Mouse (Mus musculus) limb, embryonic 15.5 days (tissue): ENCODE data around the gene Tcte1. TPM values are rescaled to one million over a fixed set of nuclear protein-coding genes. Genes with fewer than 3 reads are reported as not detected.

ENCODE experiments used
- ATAC-seq: fragments of 200-750 bp; cut with Nextera tagmentation; 2 replicates; pipeline ENCODE4 v1.8.0; 2017; ENCODE audit warnings: low read depth, moderate TSS enrichment; ENCODE audit not compliant: insufficient number of reproducible peaks, low FRiP score, low TSS enrichment
- H3K27ac ChIP-seq: fragments of 300-500 bp; sonication (generic); 2 replicates; pipeline ENCODE4 v1.5.1; 2015; ENCODE audit warnings: moderate library complexity, mild to moderate bottlenecking, inconsistent platforms
- H3K27me3 ChIP-seq: fragments of 300-500 bp; sonication (generic); 2 replicates; pipeline ENCODE4 v1.6.1; 2015; ENCODE audit warnings: inconsistent platforms
- H3K36me3 ChIP-seq: fragments of 300-500 bp; sonication (generic); 2 replicates; pipeline ENCODE4 v1.6.1; 2015; ENCODE audit warnings: inconsistent platforms
- H3K4me1 ChIP-seq: fragments of 300-500 bp; sonication (generic); 2 replicates; pipeline ENCODE4 v1.6.1; 2015; ENCODE audit warnings: inconsistent platforms
- H3K4me2 ChIP-seq: fragments of 300-500 bp; sonication (generic); 2 replicates; pipeline ENCODE4 v1.6.1; 2015; ENCODE audit warnings: mild to moderate bottlenecking, inconsistent platforms
- H3K4me3 ChIP-seq: fragments of 300-500 bp; sonication (generic); 2 replicates; pipeline ENCODE4 v1.5.1; 2015; ENCODE audit warnings: mild to moderate bottlenecking, inconsistent platforms
- H3K9ac ChIP-seq: fragments of 300-500 bp; sonication (generic); 2 replicates; pipeline ENCODE4 v1.6.1; 2015; ENCODE audit warnings: inconsistent platforms
- H3K9me3 ChIP-seq: fragments of 300-500 bp; sonication (generic); 2 replicates; pipeline ENCODE4 v1.6.1; 2016; ENCODE audit warnings: inconsistent platforms
- WGBS: fragments of 180-500 bp; shearing (Covaris S2); methylation state at CpG from one replicate; pipeline ENCODE4 v1.1.7; 2015; 5-methylcytosine and 5-hydroxymethylcytosine counted together
- polyA plus RNA-seq: library from polyadenylated mRNA; unstranded; fragments of >200 nt; fragmentation: Nextera tagmentation; extraction: Ambion mirVana; gene quantifications from 2 replicates; pipeline ENCODE4 v1.2.1, GENCODE M21; 2015

Tcte1 gene
- polyA plus RNA-seq, 1 experiment from 2014 or later, result 0.19 TPM

DNA sequence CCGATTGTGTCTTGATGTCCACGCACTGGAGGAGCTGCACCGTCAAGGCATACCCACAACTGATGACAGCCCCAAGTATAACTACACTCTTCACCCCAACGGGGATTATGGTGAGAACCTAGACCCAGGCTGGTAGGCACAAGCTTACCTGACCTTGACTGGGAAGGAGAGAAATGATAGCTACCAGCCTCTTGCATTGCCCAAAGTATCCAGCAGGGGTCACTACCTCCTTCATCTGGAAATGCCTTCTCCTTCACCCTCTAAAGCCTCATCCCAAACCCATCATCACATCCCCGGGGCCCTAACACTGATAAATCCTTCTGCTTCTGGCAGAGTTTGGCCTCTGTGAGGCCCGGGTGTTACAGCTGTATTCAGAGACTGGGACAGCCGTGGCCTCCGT lies 6.7 kb upstream of the Tcte1 start:
- no peak overlapping the region for H3K27ac ChIP-seq
- no peaks in the 10 kb centered on the region for H3K9me3 ChIP-seq
- ATAC-seq, result no peak
- H3K9ac ChIP-seq, result no peak overlapping the region
- peaks cover 32% of the 10 kb centered on the region for H3K36me3 ChIP-seq
- no peaks in the 10 kb centered on the region for H3K27me3 ChIP-seq
- H3K4me1 ChIP-seq, result no peaks in the 10 kb centered on the region; the same call in 1 of the 2 replicates
- H3K4me2 ChIP-seq, result no peak overlapping the region
- 48% methylated on average over 8 of the region's 8 CpGs for WGBS
- H3K4me3 ChIP-seq, result no peak overlapping the region

DNA sequence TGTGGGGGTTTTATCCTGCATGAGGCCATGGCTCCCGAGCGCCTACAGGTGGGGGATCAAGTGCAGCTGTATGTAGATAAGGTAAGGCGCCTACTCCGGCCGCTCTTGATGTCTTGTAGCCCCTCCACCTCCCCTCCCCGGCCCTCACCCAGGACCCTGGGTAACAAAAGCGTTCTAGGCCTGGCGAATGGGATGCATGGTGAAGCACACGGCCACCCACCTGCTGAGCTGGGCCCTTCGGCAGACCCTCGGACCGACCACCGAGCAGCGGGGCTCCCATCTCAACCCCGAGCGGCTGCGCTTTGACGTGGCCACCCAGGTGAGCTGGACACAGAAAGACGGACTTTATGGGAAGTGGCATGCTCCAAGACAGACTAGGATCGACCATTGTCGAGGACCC lies 6.1 kb upstream of the Tcte1 start:
- Histone ChIP-seq H3K9me3 (no peaks in the 10 kb centered on the region), H3K36me3 (peaks cover 32% of the 10 kb centered on the region), H3K27ac (no peak overlapping the region), H3K4me3 (no peak overlapping the region), H3K4me2 (no peak overlapping the region), H3K27me3 (no peaks in the 10 kb centered on the region), H3K9ac (no peak overlapping the region), H3K4me1 (no peaks in the 10 kb centered on the region; the same call in 1 of the 2 replicates)
- no peak for ATAC-seq
- 93% methylated on average over 21 of the region's 21 CpGs for WGBS

DNA sequence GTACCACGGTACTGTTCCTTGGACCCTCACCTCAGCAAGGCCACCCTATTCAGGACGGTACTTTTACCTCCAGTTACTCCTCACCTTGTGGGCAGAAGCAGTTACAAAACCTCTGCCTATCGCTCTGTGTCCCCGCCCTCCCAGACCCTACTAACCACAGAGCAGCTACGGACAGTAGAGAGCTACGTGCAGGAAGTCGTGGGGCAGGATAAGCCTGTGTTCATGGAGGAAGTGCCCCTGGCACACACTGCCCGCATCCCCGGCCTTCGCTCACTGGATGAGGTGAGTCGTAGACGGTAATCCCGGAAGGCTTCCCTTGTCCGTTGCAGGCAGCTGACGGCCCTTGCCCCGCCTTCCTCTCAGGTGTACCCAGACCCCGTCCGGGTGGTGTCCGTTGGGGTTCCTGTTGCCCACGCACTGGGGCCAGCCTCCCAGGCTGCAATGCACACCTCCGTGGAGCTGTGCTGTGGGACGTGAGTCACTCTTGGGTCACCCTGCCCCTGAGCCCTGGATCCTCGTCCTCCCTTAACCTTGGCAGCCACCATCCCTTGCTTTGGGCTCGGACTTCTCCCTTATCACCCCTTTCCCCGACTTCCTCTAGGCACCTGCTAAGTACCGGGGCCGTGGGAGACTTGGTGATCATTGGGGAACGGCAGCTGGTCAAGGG lies 5.6 kb upstream of the Tcte1 start:
- ATAC-seq, result no peak
- peaks cover 2% of the 10 kb centered on the region for H3K4me1 ChIP-seq
- no peak overlapping the region for H3K4me3 ChIP-seq
- no peaks in the 10 kb centered on the region for H3K27me3 ChIP-seq
- H3K9ac ChIP-seq, result no peak overlapping the region
- WGBS, result 91% methylated on average over 28 of the region's 28 CpGs
- H3K4me2 ChIP-seq, result no peak overlapping the region
- peaks cover 32% of the 10 kb centered on the region for H3K36me3 ChIP-seq
- no peaks in the 10 kb centered on the region for H3K9me3 ChIP-seq
- H3K27ac ChIP-seq, result no peak overlapping the region

DNA sequence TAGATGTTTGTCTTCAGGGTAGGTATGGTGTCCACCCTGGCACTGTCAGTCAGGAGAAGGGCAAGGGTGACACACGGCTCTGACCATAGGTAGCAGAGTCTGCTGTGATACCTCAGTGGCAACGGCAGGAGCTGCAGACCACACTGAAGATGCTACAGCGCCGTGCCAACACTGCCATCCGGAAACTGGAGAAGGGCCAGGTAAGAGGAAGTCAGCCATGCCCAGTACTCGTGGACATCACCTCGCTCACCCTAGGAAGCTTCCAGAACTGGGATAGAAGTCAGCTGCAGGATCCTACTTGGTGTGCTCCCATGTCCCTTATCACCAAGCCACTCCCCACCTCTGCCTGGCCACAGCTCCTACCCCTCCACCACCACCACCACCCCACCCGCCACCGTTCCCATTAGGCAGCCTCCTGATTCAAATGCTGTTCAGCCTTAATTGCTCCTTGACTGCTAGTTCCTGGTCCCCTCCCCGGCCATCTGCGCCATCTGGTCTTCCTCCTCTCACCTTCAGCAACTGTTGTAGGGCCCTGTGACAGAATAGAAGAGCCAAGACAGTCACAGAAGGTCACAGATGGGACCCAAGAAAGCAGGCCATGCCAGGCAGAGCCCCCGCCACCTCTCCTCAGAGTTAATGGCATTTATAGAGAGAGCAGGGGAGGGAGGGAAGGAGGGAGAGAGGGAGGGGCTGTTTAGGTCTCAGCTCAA lies 4.3 kb upstream of the Tcte1 start:
- Histone ChIP-seq H3K27ac (no peak overlapping the region), H3K4me1 (peaks cover 12% of the 10 kb centered on the region), H3K4me3 (no peak overlapping the region), H3K9me3 (no peaks in the 10 kb centered on the region), H3K9ac (no peak overlapping the region), H3K4me2 (no peak overlapping the region), H3K36me3 (peaks cover 32% of the 10 kb centered on the region), H3K27me3 (peaks cover 8% of the 10 kb centered on the region; the same call in 1 of the 2 replicates)
- 75% methylated on average over 12 of the region's 12 CpGs for WGBS
- ATAC-seq, result no peak

DNA sequence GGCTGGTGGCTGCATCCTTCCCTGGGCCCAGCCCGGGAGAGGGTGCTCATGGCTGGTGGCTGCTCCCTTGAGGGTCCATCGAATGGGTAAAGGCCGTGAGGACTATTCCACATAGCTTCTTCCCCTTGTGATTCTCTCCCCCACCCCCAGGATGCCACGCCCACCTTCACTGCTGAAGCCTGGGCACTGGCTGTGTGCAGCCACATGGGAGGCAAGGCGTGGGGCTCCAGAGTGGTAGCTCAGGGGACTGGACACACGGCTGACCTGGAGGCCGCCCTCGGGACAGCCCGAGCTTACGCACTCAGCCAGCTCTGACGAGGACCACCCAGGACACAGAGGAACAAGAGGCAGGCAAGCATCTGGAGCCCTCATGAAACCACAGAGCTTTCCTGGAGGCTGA lies 3.1 kb upstream of the Tcte1 start:
- H3K4me1 ChIP-seq, result peaks cover 12% of the 10 kb centered on the region
- WGBS, result 65% methylated on average over 11 of the region's 11 CpGs
- H3K4me3 ChIP-seq, result no peak overlapping the region
- ATAC-seq, result no peak
- no peak overlapping the region for H3K27ac ChIP-seq
- peaks cover 32% of the 10 kb centered on the region for H3K36me3 ChIP-seq
- H3K27me3 ChIP-seq, result peaks cover 19% of the 10 kb centered on the region; the same call in 1 of the 2 replicates
- H3K9ac ChIP-seq, result no peak overlapping the region
- H3K9me3 ChIP-seq, result no peaks in the 10 kb centered on the region
- H3K4me2 ChIP-seq, result no peak overlapping the region

DNA sequence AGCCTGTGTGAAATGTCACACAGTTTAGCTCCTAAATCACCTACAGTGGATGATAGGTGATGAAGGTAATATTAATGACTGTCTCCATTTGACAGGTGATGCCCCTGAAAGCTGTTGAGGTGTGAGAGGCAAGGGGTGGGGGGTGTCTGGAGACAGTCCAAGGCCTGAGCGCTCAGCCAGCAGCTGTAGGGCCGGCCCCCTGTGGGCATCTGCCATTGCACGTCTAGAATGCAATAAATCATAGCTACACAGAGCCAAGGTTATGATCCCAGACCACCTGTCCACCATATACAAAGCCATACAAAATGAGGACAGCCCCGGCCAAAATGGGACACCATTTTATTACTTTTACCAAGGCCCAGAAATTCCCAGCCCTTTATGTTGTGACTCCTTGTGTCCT lies 1.7 kb downstream of the Tcte1 start:
- ATAC-seq, result no peak
- peaks cover 47% of the 10 kb centered on the region for H3K27me3 ChIP-seq
- 38% methylated on average over 4 of the region's 4 CpGs for WGBS
- no peaks in the 10 kb centered on the region for H3K9me3 ChIP-seq
- peaks cover 7% of the 10 kb centered on the region for H3K36me3 ChIP-seq
- no peak overlapping the region for H3K4me2 ChIP-seq
- H3K9ac ChIP-seq, result no peak overlapping the region
- no peak overlapping the region for H3K27ac ChIP-seq
- peaks cover 14% of the 10 kb centered on the region for H3K4me1 ChIP-seq
- no peak overlapping the region for H3K4me3 ChIP-seq

DNA sequence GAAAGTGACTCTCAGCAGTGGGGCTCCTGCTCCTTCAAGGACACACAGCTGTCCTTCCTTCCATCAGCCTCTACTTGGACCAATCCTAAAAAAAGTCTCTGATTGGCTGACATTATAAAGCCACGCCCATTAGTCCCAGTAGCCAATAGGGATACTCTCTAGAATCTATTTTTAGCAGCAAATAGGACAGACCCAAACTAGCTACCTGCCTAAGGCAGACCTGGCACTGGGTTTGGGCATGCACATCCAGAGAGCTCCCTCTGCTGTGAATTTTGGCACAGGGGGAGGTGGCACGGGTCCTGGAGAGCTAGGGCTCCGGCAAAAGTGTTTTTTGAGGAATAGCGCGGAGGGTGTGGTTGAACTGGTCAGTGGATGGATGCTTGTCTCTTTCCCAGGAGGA lies 3.3 kb downstream of the Tcte1 start:
- no peak overlapping the region for H3K27ac ChIP-seq
- H3K36me3 ChIP-seq, result no peaks in the 10 kb centered on the region
- H3K4me1 ChIP-seq, result peaks cover 14% of the 10 kb centered on the region
- no peak overlapping the region for H3K4me2 ChIP-seq
- ATAC-seq, result no peak
- H3K9me3 ChIP-seq, result no peaks in the 10 kb centered on the region
- H3K9ac ChIP-seq, result no peak overlapping the region
- peaks cover 62% of the 10 kb centered on the region for H3K27me3 ChIP-seq
- H3K4me3 ChIP-seq, result no peak overlapping the region
- WGBS, result 21% methylated on average over 5 of the region's 5 CpGs

DNA sequence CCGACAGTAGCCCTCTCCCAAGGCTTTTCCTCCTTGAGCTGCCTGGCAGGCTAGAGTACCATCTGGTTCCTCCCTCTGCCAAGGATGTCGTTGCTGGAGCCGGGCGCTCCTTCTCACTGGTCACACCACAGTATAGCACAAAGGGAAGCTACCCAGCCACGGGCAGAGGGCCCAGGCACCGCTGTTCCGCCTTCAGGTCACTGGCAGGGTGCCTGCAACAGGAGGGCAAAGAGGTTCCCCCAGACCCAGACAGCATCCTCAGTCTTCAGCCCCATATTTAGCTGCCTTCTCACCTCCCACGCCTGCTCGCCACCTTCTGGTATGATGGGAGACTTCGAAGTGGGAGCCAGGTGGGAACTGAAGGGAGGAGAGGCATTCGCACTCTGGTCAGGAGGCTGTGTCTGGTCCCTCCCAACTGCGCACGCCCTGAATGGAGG lies 7.1 kb downstream of the Tcte1 start:
- no peak overlapping the region for H3K4me3 ChIP-seq
- H3K9ac ChIP-seq, result no peak overlapping the region
- no peaks in the 10 kb centered on the region for H3K9me3 ChIP-seq
- 0 out of 2 replicates have a peak, but pooled peaks cover 2% of the 10 kb centered on the region for H3K4me1 ChIP-seq
- WGBS, result 47% methylated on average over 13 of the region's 13 CpGs
- no peak overlapping the region for H3K4me2 ChIP-seq
- peaks cover 77% of the 10 kb centered on the region for H3K27me3 ChIP-seq
- no peak for ATAC-seq
- no peaks in the 10 kb centered on the region for H3K36me3 ChIP-seq
- no peak overlapping the region for H3K27ac ChIP-seq

DNA sequence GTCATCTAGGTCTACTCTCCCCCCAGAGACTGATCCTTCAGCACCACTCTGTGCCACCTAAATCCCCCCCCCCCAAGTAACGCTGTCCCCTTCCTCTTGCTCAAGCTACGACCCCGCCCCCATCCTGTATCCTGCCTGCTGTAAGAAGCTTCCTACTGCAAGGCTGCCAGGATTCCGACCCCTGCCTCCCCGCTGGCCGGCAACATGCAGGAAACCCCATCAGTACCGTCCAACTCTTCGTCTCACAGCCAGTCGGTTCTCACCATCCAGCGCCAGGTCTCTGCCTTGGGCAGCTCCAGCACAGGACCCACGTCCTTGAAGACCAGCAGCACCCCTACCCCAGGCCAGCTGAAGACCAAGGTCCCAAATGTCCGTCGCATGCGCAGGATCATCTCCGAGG lies 9.7 kb downstream of the Tcte1 start:
- no peaks in the 10 kb centered on the region for H3K9me3 ChIP-seq
- no peaks in the 10 kb centered on the region for H3K4me1 ChIP-seq
- ATAC-seq, result no peak
- no peak overlapping the region for H3K4me3 ChIP-seq
- H3K36me3 ChIP-seq, result no peaks in the 10 kb centered on the region
- H3K9ac ChIP-seq, result no peak overlapping the region
- peaks cover 85% of the 10 kb centered on the region for H3K27me3 ChIP-seq
- H3K4me2 ChIP-seq, result no peak overlapping the region
- WGBS, result 52% methylated on average over 15 of the region's 15 CpGs
- H3K27ac ChIP-seq, result no peak overlapping the region

DNA sequence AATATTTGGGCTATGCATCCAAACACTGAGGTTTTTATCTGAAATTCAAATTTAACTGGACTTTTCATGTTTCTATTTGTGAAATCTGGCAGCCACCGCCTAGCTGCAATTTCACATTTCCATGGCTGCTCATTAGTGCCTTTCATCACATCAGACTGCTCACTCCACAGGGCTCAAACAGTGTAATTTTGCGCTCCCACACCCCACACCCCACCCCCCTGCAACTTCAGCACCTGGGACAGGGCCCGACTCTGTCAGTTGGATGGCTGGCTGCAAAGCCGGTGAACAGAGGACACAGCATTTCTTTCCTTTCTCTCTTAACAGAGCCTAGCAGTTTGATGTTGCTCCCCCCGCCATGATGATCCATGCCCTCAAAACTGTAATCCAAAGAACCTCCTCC lies 13.0 kb downstream of the Tcte1 start:
- Histone ChIP-seq H3K4me2 (no peak overlapping the region), H3K27ac (no peak overlapping the region), H3K4me3 (no peak overlapping the region), H3K9me3 (no peaks in the 10 kb centered on the region), H3K27me3 (peaks cover 88% of the 10 kb centered on the region), H3K36me3 (no peaks in the 10 kb centered on the region), H3K4me1 (no peaks in the 10 kb centered on the region), H3K9ac (no peak overlapping the region)
- ATAC-seq, result no peak
- 9% methylated on average over 5 of the region's 5 CpGs for WGBS

DNA sequence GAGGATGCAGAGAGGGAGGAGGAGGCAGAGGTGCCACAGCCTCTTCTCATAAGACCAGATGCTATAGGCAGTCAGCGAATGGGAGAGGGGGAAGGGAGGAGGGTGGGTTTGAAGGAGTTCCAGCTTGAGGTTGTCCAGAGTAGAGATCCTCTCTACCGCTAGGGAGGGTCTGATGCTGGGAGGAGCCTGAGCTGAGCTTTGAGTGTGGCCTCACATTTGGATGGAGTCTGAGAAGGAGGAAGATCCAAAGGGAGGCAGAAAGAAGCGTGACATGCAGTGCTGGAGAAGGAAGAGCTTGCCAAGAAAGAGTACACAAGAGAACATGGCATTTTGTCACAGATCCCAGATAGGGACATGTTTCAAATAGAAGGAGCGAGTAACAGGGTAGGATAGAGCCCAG lies 15.2 kb downstream of the Tcte1 start:
- no peak overlapping the region for H3K9ac ChIP-seq
- H3K27me3 ChIP-seq, result peaks cover 86% of the 10 kb centered on the region
- 68% methylated on average over 4 of the region's 4 CpGs for WGBS
- H3K4me3 ChIP-seq, result no peak overlapping the region
- H3K4me1 ChIP-seq, result no peaks in the 10 kb centered on the region
- no peaks in the 10 kb centered on the region for H3K9me3 ChIP-seq
- no peak overlapping the region for H3K27ac ChIP-seq
- ATAC-seq, result no peak
- H3K36me3 ChIP-seq, result no peaks in the 10 kb centered on the region
- H3K4me2 ChIP-seq, result no peak overlapping the region

DNA sequence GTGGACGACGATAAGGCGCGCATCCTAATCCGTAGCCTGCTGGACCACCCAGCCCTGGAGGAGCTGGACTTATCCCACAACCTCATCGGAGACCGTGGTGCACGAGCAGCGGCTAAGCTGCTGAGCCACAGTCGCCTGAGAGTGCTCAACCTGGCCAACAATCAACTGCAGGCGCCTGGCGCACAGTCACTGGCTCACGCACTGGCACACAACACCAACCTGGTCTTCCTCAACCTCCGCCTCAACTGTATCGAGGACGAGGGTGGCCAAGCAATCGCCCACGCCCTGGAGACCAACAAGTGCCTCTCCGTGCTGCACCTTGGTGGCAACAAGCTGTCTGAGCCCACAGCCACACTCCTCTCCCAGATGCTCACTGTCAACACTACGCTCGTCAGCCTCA lies 16.4 kb downstream of the Tcte1 start:
- no peaks in the 10 kb centered on the region for H3K9me3 ChIP-seq

More for the DNA sequence above, 16.4 kb downstream of the Tcte1 start:
- H3K4me3 ChIP-seq, result no peak overlapping the region
- ATAC-seq, result no peak
- no peak overlapping the region for H3K27ac ChIP-seq
- no peak overlapping the region for H3K4me2 ChIP-seq
- H3K27me3 ChIP-seq, result peaks cover 89% of the 10 kb centered on the region
- H3K36me3 ChIP-seq, result 0 out of 2 replicates have a peak, but pooled peaks cover 4% of the 10 kb centered on the region
- WGBS, result 80% methylated on average over 21 of the region's 21 CpGs
- H3K4me1 ChIP-seq, result peaks cover 9% of the 10 kb centered on the region; the same call in 1 of the 2 replicates
- no peak overlapping the region for H3K9ac ChIP-seq
